Mouse (Mus musculus) CH12.LX (cell line): ENCODE data around the gene Btn1a1. TPM values are rescaled to one million over a fixed set of nuclear protein-coding genes. Genes with fewer than 3 reads are reported as not detected.

ENCODE experiments used
- DNase-seq: peaks from one replicate; pipeline ENCODE4 v3.0.0-alpha.2; 2013; ENCODE audit errors: extremely low read depth
- H3K27ac ChIP-seq: 2 replicates; pipeline ENCODE4 v1.5.1; 2012; ENCODE audit warnings: low read depth, mild to moderate bottlenecking, control low read depth, moderate library complexity; ENCODE audit not compliant: insufficient read depth
- H3K27me3 ChIP-seq: replicated peaks from 2 replicates; pipeline ENCODE3; 2012; ENCODE audit warnings: inconsistent platforms
- H3K36me3 ChIP-seq, 2 experiments: replicated peaks in 1 of 2; 2 replicates each; pipeline versions ENCODE3 to v1.6.1; 2012; ENCODE audit warnings: inconsistent platforms in 1 of 2, low read length in 1 of 2, mild to moderate bottlenecking in 1 of 2, mixed read lengths in 1 of 2, moderate library complexity in 1 of 2; ENCODE audit not compliant: control insufficient read depth in 1 of 2, insufficient read depth in 1 of 2
- H3K4me1 ChIP-seq, 2 experiments: 2 replicates each; pipeline ENCODE4 v1.6.1; 2012; ENCODE audit warnings: inconsistent platforms in 1 of 2, moderate library complexity in 1 of 2; ENCODE audit not compliant: insufficient read depth in 2 of 2, control insufficient read depth in 1 of 2
- H3K4me2 ChIP-seq: 2 replicates; pipeline ENCODE4 v1.6.1; 2012; ENCODE audit warnings: low read depth, mild to moderate bottlenecking, control low read depth; ENCODE audit not compliant: poor library complexity, insufficient read depth, severe bottlenecking
- H3K4me3 ChIP-seq, 3 experiments: fragments of 150-350 bp in 1 of 3; sonication (generic) in 1 of 3; replicated peaks in 1 of 3; 2 replicates each; pipeline versions ENCODE3 to v1.5.1; 2011 to 2012; ENCODE audit warnings: low read depth in 2 of 3, low read length in 2 of 3, mild to moderate bottlenecking in 2 of 3, moderate library complexity in 2 of 3, control low read depth in 1 of 3, improper control_type of control experiment in 1 of 3, inconsistent platforms in 1 of 3, mixed read lengths in 1 of 3; ENCODE audit not compliant: poor library complexity in 1 of 3
- H3K79me2 ChIP-seq: replicated peaks from 2 replicates; pipeline ENCODE4 v1.6.1; 2012; ENCODE audit warnings: mild to moderate bottlenecking, moderate library complexity; ENCODE audit not compliant: control insufficient read depth, poor library complexity, insufficient read depth, severe bottlenecking; ENCODE audit errors: extremely low read depth
- H3K9ac ChIP-seq: 2 replicates; pipeline ENCODE4 v1.6.1; 2012; ENCODE audit warnings: low read depth, mild to moderate bottlenecking, control low read depth, moderate library complexity; ENCODE audit not compliant: insufficient read depth
- H3K9me3 ChIP-seq: replicated peaks from 2 replicates; pipeline ENCODE3; 2012; ENCODE audit warnings: low read length, inconsistent platforms, mixed read lengths
- CHD1 ChIP-seq: IDR thresholded peaks from 2 replicates; pipeline ENCODE4 v1.6.1; 2012; ENCODE audit warnings: low read depth, low read length, improper control_type of control experiment, inconsistent platforms
- CHD2 ChIP-seq: IDR thresholded peaks from 2 replicates; pipeline ENCODE4 v1.6.1; 2011; ENCODE audit warnings: low read length, improper control_type of control experiment
- E2F4 ChIP-seq: IDR thresholded peaks from 2 replicates; pipeline ENCODE4 v1.6.1; 2011; ENCODE audit warnings: low read depth, low read length, improper control_type of control experiment; ENCODE audit not compliant: insufficient replicate concordance
- ELF1 ChIP-seq: IDR thresholded peaks from 2 replicates; pipeline ENCODE4 v1.6.1; 2014; ENCODE audit warnings: low read depth, mild to moderate bottlenecking, inconsistent platforms, low read length, improper control_type of control experiment
- EP300 ChIP-seq: IDR thresholded peaks from 2 replicates; pipeline ENCODE4 v1.6.1; 2011; ENCODE audit warnings: low read length, improper control_type of control experiment
- ETS1 ChIP-seq: conservative IDR thresholded peaks from 2 replicates; pipeline ENCODE4 v1.6.1; 2012; ENCODE audit warnings: low read depth, mild to moderate bottlenecking, inconsistent platforms, low read length, improper control_type of control experiment, moderate library complexity
- HCFC1 ChIP-seq: IDR thresholded peaks from 2 replicates; pipeline ENCODE4 v1.6.1; 2012; ENCODE audit warnings: low read depth, mild to moderate bottlenecking, inconsistent platforms, low read length, improper control_type of control experiment
- JUND ChIP-seq: conservative IDR thresholded peaks from 2 replicates; pipeline ENCODE4 v1.6.1; 2011; ENCODE audit warnings: low read depth, low read length, improper control_type of control experiment
- KAT2A ChIP-seq: IDR thresholded peaks from 2 replicates; pipeline ENCODE4 v1.6.1; 2012; ENCODE audit warnings: low read length, improper control_type of control experiment, inconsistent platforms; ENCODE audit not compliant: insufficient replicate concordance
- MAFK ChIP-seq: IDR thresholded peaks from 2 replicates; pipeline ENCODE4 v1.6.1; 2011; ENCODE audit warnings: low read length, improper control_type of control experiment; ENCODE audit not compliant: insufficient replicate concordance
- MAX ChIP-seq: IDR thresholded peaks from 2 replicates; pipeline ENCODE4 v1.6.1; 2011; ENCODE audit warnings: low read length, improper control_type of control experiment
- MEF2A ChIP-seq: IDR thresholded peaks from 2 replicates; pipeline ENCODE4 v1.6.1; 2014; ENCODE audit warnings: low read depth, mild to moderate bottlenecking, inconsistent platforms, low read length, improper control_type of control experiment, borderline replicate concordance
- MXI1 ChIP-seq: IDR thresholded peaks from 2 replicates; pipeline ENCODE4 v1.6.1; 2011; ENCODE audit warnings: mild to moderate bottlenecking, low read depth, low read length, improper control_type of control experiment
- NRF1 ChIP-seq: IDR thresholded peaks from 2 replicates; pipeline ENCODE4 v1.6.1; 2014; ENCODE audit warnings: low read depth, mild to moderate bottlenecking, inconsistent platforms, low read length, improper control_type of control experiment, moderate library complexity
- POLR2A ChIP-seq: IDR thresholded peaks from 2 replicates; pipeline ENCODE4 v1.6.1; 2011; ENCODE audit warnings: low read depth, mild to moderate bottlenecking, improper control_type of control experiment, low read length
- POLR2AphosphoS2 ChIP-seq: IDR thresholded peaks from 2 replicates; pipeline ENCODE4 v1.6.1; 2011; ENCODE audit warnings: low read depth, low read length, improper control_type of control experiment
- RCOR1 ChIP-seq: conservative IDR thresholded peaks from 2 replicates; pipeline ENCODE4 v1.6.1; 2012; ENCODE audit warnings: low read depth, mild to moderate bottlenecking, inconsistent platforms, low read length, improper control_type of control experiment
- SMC3 ChIP-seq: IDR thresholded peaks from 2 replicates; pipeline ENCODE4 v1.6.1; 2011; ENCODE audit warnings: low read depth, low read length, improper control_type of control experiment
- TBP ChIP-seq: conservative IDR thresholded peaks from 2 replicates; pipeline ENCODE4 v1.6.1; 2011; ENCODE audit warnings: low read depth, low read length, improper control_type of control experiment
- USF1 ChIP-seq: IDR thresholded peaks from 2 replicates; pipeline ENCODE4 v1.6.1; 2014; ENCODE audit warnings: low read depth, mild to moderate bottlenecking, inconsistent platforms, low read length, improper control_type of control experiment
- ZC3H11A ChIP-seq: IDR thresholded peaks from 2 replicates; pipeline ENCODE4 v1.6.1; 2012; ENCODE audit warnings: low read depth, mild to moderate bottlenecking, inconsistent platforms, low read length, improper control_type of control experiment
- ZNF384 ChIP-seq: IDR thresholded peaks from 2 replicates; pipeline ENCODE4 v1.6.1; 2012; ENCODE audit warnings: low read depth, low read length, improper control_type of control experiment, inconsistent platforms
- dilution Hi-C: fragments of 300-500 bp; cut with MboI; formaldehyde crosslinking; loops from 2 replicates; pipeline ENCODE4 v1.14.3; 2020; ENCODE audit warnings: low sequenced_read_pairs; ENCODE audit not compliant: extremely low pct_unique_long_range_greater_than_20kb, extremely low pct_ligation_motif_present
- in situ Hi-C: fragments of 300-500 bp; cut with MboI; formaldehyde crosslinking; loops from 3 replicates; pipeline ENCODE4 v1.14.3; 2019; ENCODE audit warnings: low sequenced_read_pairs, low pct_ligation_motif_present, low pct_unique_long_range_greater_than_20kb, mixed read lengths
- polyA plus RNA-seq: library from polyadenylated mRNA; unstranded; fragments of >175 nt; gene quantifications from 2 replicates; pipeline ENCODE4 v1.2.1, GENCODE M21; 2012; ENCODE audit warnings: low read depth; ENCODE audit not compliant: insufficient read length
- total RNA-seq, 2 experiments: library from RNA; depleted of rRNA; stranded (reverse); fragments of 300-350 nt in 1 of 2; fragments of >200 nt in 1 of 2; gene quantifications; 2 replicates each; pipeline ENCODE4 v1.2.3; 2012 to 2014

Gene Btn1a1
- total and polyA plus RNA-seq, 3 experiments, result 0.20 to 0.51 (median 0.21) TPM

GRCm38 (mm10) chr13:23495526-23495925, 29.8 kb upstream of the Btn1a1 start:
- H3K4me1 ChIP-seq, result peaks cover 0 to 3% of the 10 kb centered on the region in 2 experiments; a peak in 2 of 4 replicates
- no peak overlapping the region for H3K9ac ChIP-seq
- in situ Hi-C loops, result no loop called here
- H3K4me2 ChIP-seq, result no peak overlapping the region
- dilution Hi-C loops, result no loop called here
- H3K27ac ChIP-seq, result no peak overlapping the region
- H3K79me2 ChIP-seq, result no peaks in the 10 kb centered on the region
- no peak for TF ChIP-seq ETS1
- no peak for TF ChIP-seq POLR2AphosphoS2
- TF ChIP-seq POLR2A, result no peak
- TF ChIP-seq EP300, result no peak
- TF ChIP-seq ZNF384, result no peak
- no peak for TF ChIP-seq ELF1
- TF ChIP-seq MXI1, result no peak
- no peak for TF ChIP-seq HCFC1
- TF ChIP-seq MEF2A, result no peak
- TF ChIP-seq MAFK, result no peak
- no peak for TF ChIP-seq JUND
- no peak for TF ChIP-seq RCOR1
- TF ChIP-seq CHD1, result no peak
- no peak for TF ChIP-seq USF1
- no peak for TF ChIP-seq SMC3
- TF ChIP-seq MAX, result no peak
- no peak for TF ChIP-seq E2F4
- TF ChIP-seq ZC3H11A, result no peak
- TF ChIP-seq KAT2A, result no peak
- no peak for TF ChIP-seq NRF1
- H3K4me3 ChIP-seq, result no peak overlapping the region
- H3K9me3 ChIP-seq, result peaks cover 2% of the 10 kb centered on the region
- peaks cover 2% of the 10 kb centered on the region for H3K27me3 ChIP-seq
- DNase-seq, result no peak
- H3K36me3 ChIP-seq, result no peaks in the 10 kb centered on the region

GRCm38 (mm10) chr13:23491990-23492389, 26.3 kb upstream of the Btn1a1 start:
- dilution Hi-C loops, result no loop called here
- TF ChIP-seq TBP, result peak; percentile 68; the same call in 1 of the 2 replicates
- no peak for TF ChIP-seq ETS1
- TF ChIP-seq POLR2AphosphoS2, result no peak
- no peak for TF ChIP-seq CHD2
- peak; percentile 32; the same call in 1 of the 2 replicates for TF ChIP-seq POLR2A
- Histone ChIP-seq H3K9ac (no peak overlapping the region), H3K27ac (no peak overlapping the region), H3K9me3 (peaks cover 2% of the 10 kb centered on the region), H3K27me3 (peaks cover 2% of the 10 kb centered on the region), H3K36me3 (peaks cover 0 to 2% of the 10 kb centered on the region in 2 experiments), H3K4me3 (peak overlapping the region; percentile 27 to 43 (median 41)), H3K79me2 (no peaks in the 10 kb centered on the region), H3K4me1 (peaks cover 0 to 10% of the 10 kb centered on the region in 2 experiments; a peak in 2 of 4 replicates), H3K4me2 (peak overlapping the region; percentile 93)
- DNase-seq, result peak; percentile 34
- in situ Hi-C loops, result no loop called here
